Mouse (Mus musculus) cortical plate, adult 2 months (tissue): ENCODE data around the gene Rsrc1. TPM values are rescaled to one million over a fixed set of nuclear protein-coding genes. Genes with fewer than 3 reads are reported as not detected.

Experiments
- H3K27ac ChIP-seq: fragments of 200-500 bp; 2 replicates; pipeline ENCODE4 v1.5.1; 2012; ENCODE audit warnings: low read length, control low read depth, inconsistent platforms; ENCODE audit not compliant: insufficient read depth
- H3K4me1 ChIP-seq: fragments of 200-500 bp; 2 replicates; pipeline ENCODE4 v1.6.1; 2011; ENCODE audit warnings: low read length; ENCODE audit not compliant: control insufficient read depth, insufficient read depth
- H3K4me3 ChIP-seq: fragments of 200-500 bp; 2 replicates; pipeline ENCODE4 v1.5.1; 2011; ENCODE audit warnings: mild to moderate bottlenecking, low read length, control low read depth; ENCODE audit not compliant: insufficient read depth
- CTCF ChIP-seq: fragments of 200-500 bp; IDR thresholded peaks from 2 replicates; pipeline ENCODE4 v1.5.1; 2011; ENCODE audit warnings: mild to moderate bottlenecking, control low read depth, low read length; ENCODE audit not compliant: insufficient read depth; ENCODE audit errors: extremely low read depth
- POLR2A ChIP-seq: fragments of 200-500 bp; IDR thresholded peaks from 2 replicates; pipeline ENCODE4 v1.6.1; 2011; ENCODE audit warnings: mild to moderate bottlenecking, low read length, control low read depth; ENCODE audit not compliant: insufficient read depth; ENCODE audit errors: extremely low read depth
- polyA plus RNA-seq: library from polyadenylated mRNA; depleted of rRNA; stranded (reverse); fragments of >200 nt; gene quantifications from 2 replicates; pipeline ENCODE4 v1.2.3, GENCODE M21; 2012; rRNA removed

The Rsrc1 gene
- polyA plus RNA-seq, 1 experiment = 20.5 TPM

- no peak overlapping the region for H3K4me3 ChIP-seq
- TF ChIP-seq CTCF = no peak
- TF ChIP-seq POLR2A = no peak
- no peaks in the 10 kb centered on the region for H3K4me1 ChIP-seq
Measured at GRCm38 (mm10) chr3:67367481-67367880, 386.3 kb downstream of the Rsrc1 start.

GRCm38 (mm10) chr3:67369407-67370079, 388.4 kb downstream of the Rsrc1 start:
- no peak overlapping the region for H3K4me3 ChIP-seq
- H3K4me1 ChIP-seq = no peaks in the 10 kb centered on the region
- no peak for TF ChIP-seq CTCF
- TF ChIP-seq POLR2A = no peak
- H3K27ac ChIP-seq = no peak overlapping the region

More at GRCm38 (mm10) chr3:67367481-67367880, 386.3 kb downstream of the Rsrc1 start:
- no peak overlapping the region for H3K27ac ChIP-seq

- no peak overlapping the region for H3K4me3 ChIP-seq
- no peaks in the 10 kb centered on the region for H3K4me1 ChIP-seq
- TF ChIP-seq POLR2A (no peak), CTCF (no peak)
- no peak overlapping the region for H3K27ac ChIP-seq
Measured at GRCm38 (mm10) chr3:67372194-67372593, 391.0 kb downstream of the Rsrc1 start.

- Histone ChIP-seq H3K4me1 (no peaks in the 10 kb centered on the region), H3K4me3 (no peak overlapping the region), H3K27ac (no peak overlapping the region)
- no peak for TF ChIP-seq POLR2A
- no peak for TF ChIP-seq CTCF
Measured at GRCm38 (mm10) chr3:67372781-67373180, 391.6 kb downstream of the Rsrc1 start.

GRCm38 (mm10) chr3:67373872-67374271, 392.7 kb downstream of the Rsrc1 start, which contains the start of gene Mlf1:
Gene Mlf1 (plus strand): TSS chr3:67374097.
- no peak for TF ChIP-seq POLR2A
- TF ChIP-seq CTCF = no peak
- H3K4me1 ChIP-seq = no peaks in the 10 kb centered on the region
- H3K4me3 ChIP-seq = peak within 1 kb of the TSS; percentile 30
- no peak within 1 kb of the TSS for H3K27ac ChIP-seq

- H3K27ac ChIP-seq = no peak overlapping the region
- H3K4me3 ChIP-seq = peak overlapping the region; percentile 30
- H3K4me1 ChIP-seq = no peaks in the 10 kb centered on the region
- TF ChIP-seq CTCF (no peak), POLR2A (no peak)
Measured at GRCm38 (mm10) chr3:67374360-67374778, 393.2 kb downstream of the Rsrc1 start.

GRCm38 (mm10) chr3:67375063-67375462, 393.9 kb downstream of the Rsrc1 start, which contains the start of gene Gm17402:
Gene Gm17402 (minus strand): TSS chr3:67375163.
- no peak for TF ChIP-seq POLR2A
- no peaks in the 10 kb centered on the region for H3K4me1 ChIP-seq
- H3K27ac ChIP-seq = no peak within 1 kb of the TSS
- peak within 1 kb of the TSS; percentile 30 for H3K4me3 ChIP-seq

GRCm38 (mm10) chr3:67378215-67378614, 397.0 kb downstream of the Rsrc1 start:
- no peak overlapping the region for H3K27ac ChIP-seq
- TF ChIP-seq POLR2A = no peak
- H3K4me3 ChIP-seq = no peak overlapping the region
- no peaks in the 10 kb centered on the region for H3K4me1 ChIP-seq

Other genes with a start within 250 kb of the Rsrc1 start
- 0.09 TPM in 1 of 2 replicates, not detected in the other for gene Shox2, start 381 bp downstream of the Rsrc1 start, polyA plus RNA-seq